In genomic region chrX:142228769-142229158, GRCm38 (mm10) we compare ENCODE assay signal across 9 mouse cellular contexts. TPM values are rescaled to one million over a fixed set of nuclear protein-coding genes. Genes with fewer than 3 reads are reported as not detected.
DNase-seq lines count a peak whose midpoint lies in the region; ATAC-seq and TF ChIP-seq lines count a peak whose summit lies in the region.
"Had no signal": no experiment of that assay in that cellular context is flagged by ENCODE, and none has a peak within 500 bp of the region (broad histone marks: within the 10 kb centered on the region; RNA-seq: fewer than 3 reads in every experiment).

No protein-coding gene starts in this region.

- peak overlapping the region; percentile 57 for H3K4me3 ChIP-seq in heart, embryonic 12.5 days
- peak overlapping the region; percentile 44 to 82 for H3K4me3 ChIP-seq in MEL (ENCODE audit: control insufficient read depth in 1 of 2, insufficient read depth in 1 of 2, low read depth in 2 of 2, low read length in 2 of 2)
- H3K4me3 ChIP-seq in hindbrain, embryonic 10.5 days = peak overlapping the region; percentile 57
- H3K4me3 ChIP-seq in midbrain, embryonic 10.5 days = peak overlapping the region; percentile 57

- 38% methylated on average over 7 of the region's 7 CpGs for WGBS in heart, embryonic 12.5 days
- 54% methylated on average over 7 of the region's 7 CpGs for WGBS in hindbrain, embryonic 10.5 days
- 56% methylated on average over 7 of the region's 7 CpGs for WGBS in midbrain, embryonic 10.5 days

- peak overlapping the region; percentile 64 for H3K4me2 ChIP-seq in heart, embryonic 12.5 days

- no peak overlapping the region for H3K9ac ChIP-seq in heart, embryonic 12.5 days
- H3K9ac ChIP-seq in MEL (ENCODE audit: control insufficient read depth, low read depth, low read length, poor library complexity, severe bottlenecking) = peak overlapping the region; percentile 44

- no peaks in the 10 kb centered on the region for H3K9me3 ChIP-seq in heart, embryonic 12.5 days (replicated peaks)
- no peaks in the 10 kb centered on the region for H3K9me3 ChIP-seq in MEL (replicated peaks; ENCODE audit: insufficient read depth, low read length)
- H3K9me3 ChIP-seq in hindbrain, embryonic 10.5 days = no peaks in the 10 kb centered on the region
- no peaks in the 10 kb centered on the region for H3K9me3 ChIP-seq in midbrain, embryonic 10.5 days (replicated peaks)

- H3K27ac ChIP-seq in heart, embryonic 12.5 days (ENCODE audit: poor library complexity, severe bottlenecking) = no peak overlapping the region
- H3K27ac ChIP-seq in MEL (ENCODE audit: control insufficient read depth, low read depth, low read length) = no peak overlapping the region
- peak overlapping the region; percentile 86; the same call in 1 of the 2 replicates for H3K27ac ChIP-seq in hindbrain, embryonic 10.5 days
- peak overlapping the region; percentile 46; the same call in 1 of the 2 replicates for H3K27ac ChIP-seq in midbrain, embryonic 10.5 days (replicated peaks)

- TF ChIP-seq EP300 in MEL (IDR thresholded peaks at IDR 0.05; ENCODE audit: low read depth in 1 of 2, low read length in 2 of 2) = no peak

- H3K4me1 ChIP-seq in heart, embryonic 12.5 days (replicated peaks) = no peaks in the 10 kb centered on the region
- peaks cover 3 to 5% of the 10 kb centered on the region in 2 experiments; a peak in 3 of 4 replicates for H3K4me1 ChIP-seq in MEL (ENCODE audit: control insufficient read depth in 1 of 2, insufficient read depth in 2 of 2, low read length in 2 of 2)
- H3K4me1 ChIP-seq in hindbrain, embryonic 10.5 days (replicated peaks) = no peaks in the 10 kb centered on the region
- no peaks in the 10 kb centered on the region for H3K4me1 ChIP-seq in midbrain, embryonic 10.5 days

- no peak for TF ChIP-seq RAD21 in MEL (IDR thresholded peaks at IDR 0.05; ENCODE audit: low read depth, low read length)

- TF ChIP-seq POLR2A in MEL (IDR thresholded peaks at IDR 0.05; ENCODE audit: control insufficient read depth in 1 of 2, insufficient read depth in 1 of 2, low read depth in 1 of 2, low read length in 2 of 2, poor library complexity in 1 of 2) = no peak

- DNase-seq in heart, adult 8-10 months (ENCODE audit: low spot score) = no peak
- peak; percentile 31 for DNase-seq in MEL (ENCODE audit: low read depth, low spot score)
- DNase-seq in hindbrain, embryonic 10.5 days (ENCODE audit: low spot score) = no peak
- DNase-seq in midbrain, embryonic 10.5 days (ENCODE audit: low spot score) = no peak
- DNase-seq in frontal cortex, postnatal 14 days (ENCODE audit: low spot score in 2 of 2) = no peak
- DNase-seq in adrenal gland, postnatal 10 days = no peak

- no peaks in the 10 kb centered on the region for H3K36me3 ChIP-seq in heart, embryonic 12.5 days
- peaks cover 0 to 8% of the 10 kb centered on the region in 2 experiments; a peak in 2 of 4 replicates for H3K36me3 ChIP-seq in MEL (ENCODE audit: control insufficient read depth in 1 of 2, insufficient read depth in 2 of 2, low read length in 2 of 2)
- H3K36me3 ChIP-seq in hindbrain, embryonic 10.5 days = no peaks in the 10 kb centered on the region
- H3K36me3 ChIP-seq in midbrain, embryonic 10.5 days = no peaks in the 10 kb centered on the region

- ATAC-seq in heart, embryonic 12.5 days (ENCODE audit: insufficient number of reproducible peaks, low FRiP score) = no peak
- ATAC-seq in inflammation-experienced regulatory T-cells, adult 6 months = no peak

- no peak for TF ChIP-seq CTCF in MEL (IDR thresholded peaks at IDR 0.05 in 2 of 3, conservative IDR thresholded peaks at IDR 0.05 in 1 of 3; ENCODE audit: control insufficient read depth in 1 of 3, insufficient read depth in 1 of 3, low read depth in 2 of 3, low read length in 3 of 3, poor library complexity in 1 of 3, severe bottlenecking in 1 of 3)

- no peaks in the 10 kb centered on the region for H3K27me3 ChIP-seq in heart, embryonic 12.5 days (replicated peaks)
- H3K27me3 ChIP-seq in MEL (ENCODE audit: control insufficient read depth in 1 of 2, insufficient read depth in 2 of 2, low read length in 2 of 2) = no peaks in the 10 kb centered on the region; a peak in 2 of 4 replicates
- H3K27me3 ChIP-seq in hindbrain, embryonic 10.5 days (ENCODE audit: insufficient read depth, poor library complexity, severe bottlenecking) = no peaks in the 10 kb centered on the region
- peaks cover 10% of the 10 kb centered on the region for H3K27me3 ChIP-seq in midbrain, embryonic 10.5 days (ENCODE audit: low read depth, poor library complexity, severe bottlenecking)

- H3K79me2 ChIP-seq in MEL (ENCODE audit: control insufficient read depth, insufficient read depth, low read length, poor library complexity) = no peaks in the 10 kb centered on the region; the same call in 1 of the 2 replicates

TF ChIP-seq in MEL, 35 proteins besides CTCF, POLR2A, EP300 and RAD21:
- TF ChIP-seq NELFE (IDR thresholded peaks at IDR 0.05; ENCODE audit: low read depth, low read length) = no peak
- TF ChIP-seq GATA1 (IDR thresholded peaks at IDR 0.05; ENCODE audit: low read depth, low read length) = peak; percentile 65
- TF ChIP-seq MYB (IDR thresholded peaks at IDR 0.05; ENCODE audit: low read depth, low read length) = no peak

RNA-seq across cellular contexts. Expression of gene Nxt2, which starts 2.2 kb away (rescaled TPM):
- polyA plus RNA-seq in heart, embryonic 12.5 days (2016; fragmentation: Nextera tagmentation; extraction: Ambion mirVana) = 10.8 TPM in 2 replicates
- total RNA-seq in heart, adult 8-10 months (2022) = 1 to 10 TPM; 6.1 to 7.4 (median 6.4) TPM
- total RNA-seq in MEL (2012; rRNA removed) = 2.4 and 2.6 TPM in 2 replicates
- 1 to 10 TPM in 1 of 2 experiments, not detected in 1; 6.4 TPM for polyA plus RNA-seq in MEL (2012; ENCODE audit: insufficient read depth in 1 of 2, insufficient read length in 2 of 2, low read depth in 1 of 2, low replicate concordance in 2 of 2, missing spikeins in 1 of 2)
- 8.3 and 9.3 TPM in 2 replicates for polyA plus RNA-seq in hindbrain, embryonic 10.5 days (2016; fragmentation: Nextera tagmentation; extraction: Ambion mirVana)
- polyA plus RNA-seq in midbrain, embryonic 10.5 days (2016; fragmentation: Nextera tagmentation; extraction: Ambion mirVana) = 8.8 and 9.4 TPM in 2 replicates
- 10 to 100 TPM in 1 of 3 experiments, 1 to 10 TPM in 2; 6.5 to 11.0 (median 6.5) TPM for polyA plus RNA-seq in inflammation-experienced regulatory T-cells, adult 6 months (2017; shearing (Covaris generic))
- total RNA-seq in adrenal gland, postnatal 10 days (2021) = 10 to 100 TPM; 13.1 to 15.5 TPM

RNA-seq across cellular contexts. Expression of gene Gucy2f, which starts 32.0 kb away (rescaled TPM):
- not detected in 2 replicates for polyA plus RNA-seq in heart, embryonic 12.5 days (2016; fragmentation: Nextera tagmentation; extraction: Ambion mirVana)
- not detected for total RNA-seq in heart, adult 8-10 months (2022)
- total RNA-seq in MEL (2012; rRNA removed) = 0.03 TPM in 1 of 2 replicates, not detected in the other
- polyA plus RNA-seq in MEL (2012; ENCODE audit: insufficient read depth in 1 of 2, insufficient read length in 2 of 2, low read depth in 1 of 2, low replicate concordance in 2 of 2, missing spikeins in 1 of 2) = not detected
- 0.01 TPM in 1 of 2 replicates, not detected in the other for polyA plus RNA-seq in hindbrain, embryonic 10.5 days (2016; fragmentation: Nextera tagmentation; extraction: Ambion mirVana)
- polyA plus RNA-seq in midbrain, embryonic 10.5 days (2016; fragmentation: Nextera tagmentation; extraction: Ambion mirVana) = not detected in 2 replicates
- polyA plus RNA-seq in inflammation-experienced regulatory T-cells, adult 6 months (2017; shearing (Covaris generic)) = under 1 TPM in 1 of 3 experiments, not detected in 2; 0.05 TPM
- total RNA-seq in adrenal gland, postnatal 10 days (2021) = not detected
- total RNA-seq: ES-E14 had no signal

Comparison
In these comparisons a context has a peak if more than half of its experiments do, and no peak if none do; other contexts are left out.
1. H3K27ac ChIP-seq: peak in hindbrain, embryonic 10.5 days (single experiment) and midbrain, embryonic 10.5 days (single experiment); none in heart, embryonic 12.5 days (single experiment) and MEL (single experiment).
2. Peak in every context shown above with its lines, with median percentiles within 50 percentile points of each other: H3K4me3 ChIP-seq.